ENCODE assay signal across 8 mouse cellular contexts in the genomic region with DNA sequence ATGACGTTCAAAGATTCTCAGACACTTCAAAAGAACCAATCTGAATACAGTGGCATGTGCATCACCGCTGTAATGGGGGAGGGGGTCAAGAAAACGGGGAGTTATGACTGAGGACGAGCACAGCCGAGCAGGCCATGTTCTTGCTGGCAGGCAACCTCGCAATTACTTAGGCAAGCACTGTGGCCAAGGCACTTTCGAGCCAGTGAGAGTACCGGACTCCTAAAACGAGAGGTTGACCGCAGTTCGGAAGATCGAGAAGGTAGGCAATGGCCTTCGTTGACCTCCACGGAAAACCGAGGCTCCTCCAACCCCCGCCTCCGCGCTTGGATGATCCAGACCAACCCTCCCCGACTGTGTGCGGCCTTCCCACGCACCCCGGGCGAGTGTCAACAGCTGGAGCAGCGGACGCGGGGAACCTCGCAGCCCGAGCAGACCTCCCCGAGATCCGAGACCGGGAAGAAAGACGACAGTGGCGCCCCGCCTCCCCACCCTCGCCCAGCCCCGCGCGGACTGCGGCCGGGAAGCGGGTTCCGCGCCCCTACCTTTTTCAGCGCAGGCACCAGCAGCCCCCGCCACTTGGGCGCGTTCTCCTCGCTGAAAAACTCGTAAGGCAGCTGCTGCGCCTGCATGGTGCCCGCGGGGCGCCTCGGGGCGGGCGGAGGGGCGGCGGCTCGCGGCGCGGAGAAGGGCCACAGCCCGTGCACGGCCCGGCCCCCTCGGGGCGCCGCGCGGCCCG. TPM values are rescaled to one million over a fixed set of nuclear protein-coding genes. Genes with fewer than 3 reads are reported as not detected.
DNase-seq lines count a peak whose midpoint lies in the region; ATAC-seq and TF ChIP-seq lines count a peak whose summit lies in the region.

No protein-coding gene starts in this region.

- H3K27ac ChIP-seq in embryonic facial prominence, embryonic 14.5 days (replicated peaks; ENCODE audit: low read depth, low read length): peak overlapping the region; percentile 95
- peak overlapping the region; percentile 100 for H3K27ac ChIP-seq in liver, adult 2 months (replicated peaks; ENCODE audit: insufficient read depth, low read depth, low read length)

- TF ChIP-seq CTCF in liver, adult 2 months (IDR thresholded peaks at IDR 0.05; ENCODE audit: low read depth, low read length): no peak

- no peaks in the 10 kb centered on the region for H3K27me3 ChIP-seq in embryonic facial prominence, embryonic 14.5 days (replicated peaks; ENCODE audit: control insufficient read depth, insufficient read depth, low read length)
- no peaks in the 10 kb centered on the region for H3K27me3 ChIP-seq in liver, adult 2 months (ENCODE audit: control insufficient read depth, insufficient read depth, low read length)

- H3K36me3 ChIP-seq in embryonic facial prominence, embryonic 14.5 days (ENCODE audit: control insufficient read depth, insufficient read depth, low read length): 0 out of 2 replicates have a peak, but pooled peaks cover 7% of the 10 kb centered on the region
- no peaks in the 10 kb centered on the region for H3K36me3 ChIP-seq in liver, adult 2 months (ENCODE audit: control insufficient read depth, insufficient read depth, low read length)

- TF ChIP-seq POLR2A in liver, adult 2 months (IDR thresholded peaks at IDR 0.05; ENCODE audit: extremely low read depth, insufficient read depth, low read length): no peak

- no peaks in the 10 kb centered on the region for H3K9me3 ChIP-seq in embryonic facial prominence, embryonic 14.5 days (ENCODE audit: control insufficient read depth, low read length)

- WGBS in embryonic facial prominence, embryonic 14.5 days: 1% methylated on average over 42 of the region's 71 CpGs
- under 1% methylated on average over 70 of the region's 71 CpGs for WGBS in liver, adult 2 months

- H3K4me3 ChIP-seq in embryonic facial prominence, embryonic 14.5 days (ENCODE audit: low read depth, low read length): peak overlapping the region; percentile 91
- peak overlapping the region; percentile 94 for H3K4me3 ChIP-seq in liver, adult 2 months (ENCODE audit: insufficient read depth, low read depth, low read length)

- peak overlapping the region; percentile 59 for H3K4me2 ChIP-seq in embryonic facial prominence, embryonic 14.5 days (ENCODE audit: low read depth, low read length)

- peak; percentile 86 for DNase-seq in A20 (ENCODE audit: low read depth, low spot score)
- peak; percentile 68 to 76 for DNase-seq in adrenal gland, postnatal 36 days
- DNase-seq in embryonic facial prominence, embryonic 14.5 days (ENCODE audit: low spot score): peak; percentile 48
- peak; percentile 44 for DNase-seq in heart, adult 8-10 months (ENCODE audit: low spot score)
- DNase-seq in kidney, adult 9 months: peak; percentile 56
- peak; percentile 80 for DNase-seq in liver, adult 2 months (ENCODE audit: extremely low read depth, low read depth, low spot score)
- DNase-seq in spleen, postnatal 4 days (ENCODE audit: low spot score in 2 of 2): peak; percentile 66 to 86

- peak overlapping the region; percentile 93 for H3K9ac ChIP-seq in embryonic facial prominence, embryonic 14.5 days (ENCODE audit: low read depth, low read length)
- H3K9ac ChIP-seq in liver, adult 2 months (ENCODE audit: low read depth, low read length): peak overlapping the region; percentile 99

- peak; percentile 28 for ATAC-seq in embryonic facial prominence, embryonic 14.5 days (ENCODE audit: low read depth)
- peak; percentile 18; the same call in 1 of the 2 replicates for ATAC-seq in monocyte, adult 5-6 weeks (replicated peaks; ENCODE audit: insufficient number of reproducible peaks, low FRiP score, low TSS enrichment, poor library complexity, severe bottlenecking)

- H3K79me2 ChIP-seq in liver, adult 2 months (ENCODE audit: control insufficient read depth, insufficient read depth, low read length): peaks cover 22% of the 10 kb centered on the region

- H3K4me1 ChIP-seq in embryonic facial prominence, embryonic 14.5 days (ENCODE audit: control insufficient read depth, insufficient read depth, low read length): peaks cover 13% of the 10 kb centered on the region
- peaks cover 12% of the 10 kb centered on the region; the same call in 1 of the 2 replicates for H3K4me1 ChIP-seq in liver, adult 2 months (ENCODE audit: control insufficient read depth, insufficient read depth, low read length)

RNA-seq across cellular contexts. Expression of a gene that starts 0.8 kb away (rescaled TPM):
- total RNA-seq in adrenal gland, postnatal 36 days (2021): 10 to 100 TPM; 28.1 to 29.3 TPM
- polyA plus RNA-seq in embryonic facial prominence, embryonic 14.5 days (2014; fragmentation: Nextera tagmentation; extraction: Ambion mirVana): 7.3 and 8.3 TPM in 2 replicates
- 10 to 100 TPM; 10.6 to 13.2 (median 12.2) TPM for total RNA-seq in heart, adult 8-10 months (2022)
- 11.8 and 12.0 TPM in 2 replicates for total RNA-seq in liver, adult 2 months (2014; rRNA removed)
- polyA plus RNA-seq in liver, adult 2 months (2012; rRNA removed): 2.8 TPM in 2 replicates
- 7.0 to 13.8 TPM (median 9.4 TPM) in 3 replicates for total RNA-seq in monocyte, adult 5-6 weeks (2017)

Comparison
In these comparisons a context has a peak if more than half of its experiments do, and no peak if none do; other contexts are left out.
1. Peak in every context shown above with its lines: DNase-seq, ATAC-seq, H3K4me3 ChIP-seq and H3K27ac ChIP-seq.